ENCODE assay signal across 21 mouse cellular contexts in the genomic region with DNA sequence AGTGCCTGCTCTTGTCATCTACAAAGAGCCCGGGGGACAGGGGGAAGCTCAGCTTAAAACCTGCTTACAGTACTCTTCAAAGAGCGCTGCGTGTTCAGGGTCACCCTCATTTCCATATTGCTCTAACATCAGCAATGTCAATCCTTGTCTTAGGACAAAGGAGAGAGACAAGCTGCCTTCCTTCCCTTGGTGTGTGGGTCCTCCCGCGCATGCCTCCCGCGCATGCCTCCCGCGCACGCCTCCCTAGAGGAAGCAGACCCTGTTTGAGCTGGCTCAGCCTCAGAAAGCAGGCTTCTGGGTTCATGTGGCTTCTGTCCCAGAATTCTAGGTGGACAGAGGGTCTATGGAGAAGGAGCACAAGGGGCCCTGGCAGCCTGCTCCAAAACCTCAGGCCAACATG.
DNase-seq lines count a peak whose midpoint lies in the region; ATAC-seq and TF ChIP-seq lines count a peak whose summit lies in the region.
"Had no signal": no experiment of that assay in that cellular context is flagged by ENCODE, and none has a peak within 500 bp of the region (broad histone marks: within the 10 kb centered on the region; RNA-seq: fewer than 3 reads in every experiment).

No protein-coding gene starts in this region.

- H3K4me3 ChIP-seq in hindbrain, embryonic 12.5 days, result no peak overlapping the region
- no peak overlapping the region for H3K4me3 ChIP-seq in hindbrain, embryonic 14.5 days (replicated peaks; ENCODE audit: low read length)
- H3K4me3 ChIP-seq in midbrain, embryonic 10.5 days, result no peak overlapping the region
- H3K4me3 ChIP-seq in midbrain, postnatal 0 days (ENCODE audit: low read depth, low read length), result no peak overlapping the region
- H3K4me3 ChIP-seq in hindbrain, postnatal 0 days (ENCODE audit: low read length), result no peak overlapping the region
- H3K4me3 ChIP-seq in neural tube, embryonic 13.5 days, result no peak overlapping the region
- H3K4me3 ChIP-seq: erythroblast, embryonic 14.5 days; gastrocnemius, adult 2 months; heart, embryonic 10.5 days; layer of hippocampus, adult 2 months; megakaryocyte, embryonic 14.5 days; myocyte had no signal

- peak overlapping the region; percentile 12; the same call in 1 of the 2 replicates for H3K27ac ChIP-seq in hindbrain, embryonic 12.5 days
- H3K27ac ChIP-seq in hindbrain, embryonic 14.5 days, result no peak overlapping the region
- peak overlapping the region; percentile 46 for H3K27ac ChIP-seq in midbrain, embryonic 10.5 days (replicated peaks)
- no peak overlapping the region for H3K27ac ChIP-seq in midbrain, postnatal 0 days (ENCODE audit: low read depth, low read length)
- no peak overlapping the region for H3K27ac ChIP-seq in hindbrain, postnatal 0 days
- H3K27ac ChIP-seq in neural tube, embryonic 13.5 days (replicated peaks), result peak overlapping the region; percentile 24; the same call in 1 of the 2 replicates
- H3K27ac ChIP-seq: gastrocnemius, adult 2 months; heart, embryonic 10.5 days; layer of hippocampus, adult 2 months; stomach, postnatal 0 days had no signal

- no peak overlapping the region for H3K4me2 ChIP-seq in hindbrain, embryonic 12.5 days (replicated peaks)
- H3K4me2 ChIP-seq in hindbrain, embryonic 14.5 days (replicated peaks), result no peak overlapping the region
- H3K4me2 ChIP-seq in midbrain, postnatal 0 days (ENCODE audit: low read depth, low read length, poor library complexity, severe bottlenecking), result no peak overlapping the region
- H3K4me2 ChIP-seq in hindbrain, postnatal 0 days (ENCODE audit: low read depth, low read length), result no peak overlapping the region
- H3K4me2 ChIP-seq in neural tube, embryonic 13.5 days, result no peak overlapping the region

- 68% methylated on average over 10 of the region's 10 CpGs for WGBS in hindbrain, embryonic 12.5 days
- WGBS in hindbrain, embryonic 14.5 days, result 56% methylated on average over 10 of the region's 10 CpGs
- WGBS in midbrain, embryonic 10.5 days, result 86% methylated on average over 10 of the region's 10 CpGs
- 57% methylated on average over 10 of the region's 10 CpGs for whole genome bisulfite sequencing in midbrain, postnatal 0 days
- 58% methylated on average over 10 of the region's 10 CpGs for WGBS in hindbrain, postnatal 0 days
- 64% methylated on average over 10 of the region's 10 CpGs for WGBS in neural tube, embryonic 13.5 days

- TF ChIP-seq CTCF in midbrain, postnatal 0 days (IDR thresholded peaks at IDR 0.05), result no peak
- TF ChIP-seq CTCF in hindbrain, postnatal 0 days (IDR thresholded peaks at IDR 0.05; ENCODE audit: low read depth), result no peak

- H3K27me3 ChIP-seq in hindbrain, embryonic 12.5 days, result no peaks in the 10 kb centered on the region
- no peaks in the 10 kb centered on the region for H3K27me3 ChIP-seq in hindbrain, embryonic 14.5 days (ENCODE audit: control insufficient read depth, insufficient read depth, low read length)
- peaks cover 11% of the 10 kb centered on the region; the same call in 1 of the 2 replicates for H3K27me3 ChIP-seq in midbrain, embryonic 10.5 days (ENCODE audit: low read depth, poor library complexity, severe bottlenecking)
- no peaks in the 10 kb centered on the region for H3K27me3 ChIP-seq in midbrain, postnatal 0 days (ENCODE audit: insufficient read depth, low read length)
- H3K27me3 ChIP-seq in hindbrain, postnatal 0 days (ENCODE audit: insufficient read depth, low read length), result no peaks in the 10 kb centered on the region
- H3K27me3 ChIP-seq in neural tube, embryonic 13.5 days, result no peaks in the 10 kb centered on the region
- H3K27me3 ChIP-seq: megakaryocyte, embryonic 14.5 days had no signal

- H3K4me1 ChIP-seq in hindbrain, embryonic 12.5 days, result peaks cover 5% of the 10 kb centered on the region; the same call in 1 of the 2 replicates
- no peaks in the 10 kb centered on the region for H3K4me1 ChIP-seq in hindbrain, embryonic 14.5 days (replicated peaks; ENCODE audit: control insufficient read depth, insufficient read depth, low read length)
- H3K4me1 ChIP-seq in midbrain, embryonic 10.5 days, result peaks cover 21% of the 10 kb centered on the region
- H3K4me1 ChIP-seq in midbrain, postnatal 0 days (ENCODE audit: insufficient read depth, low read length), result no peaks in the 10 kb centered on the region
- H3K4me1 ChIP-seq in hindbrain, postnatal 0 days (ENCODE audit: insufficient read depth, low read length), result no peaks in the 10 kb centered on the region
- peaks cover 11% of the 10 kb centered on the region; the same call in 1 of the 2 replicates for H3K4me1 ChIP-seq in neural tube, embryonic 13.5 days (replicated peaks)
- H3K4me1 ChIP-seq: megakaryocyte, embryonic 14.5 days had no signal

- no peak for ATAC-seq in hindbrain, embryonic 12.5 days (ENCODE audit: low FRiP score)
- ATAC-seq in hindbrain, embryonic 14.5 days (ENCODE audit: low FRiP score), result no peak
- ATAC-seq in midbrain, postnatal 0 days (ENCODE audit: low FRiP score), result no peak
- ATAC-seq in hindbrain, postnatal 0 days, result peak; percentile 53; the same call in 1 of the 2 replicates
- peak; percentile 56; the same call in 1 of the 2 replicates for ATAC-seq in neural tube, embryonic 13.5 days (ENCODE audit: low read depth)

- H3K9ac ChIP-seq in hindbrain, embryonic 12.5 days, result no peak overlapping the region
- no peak overlapping the region for H3K9ac ChIP-seq in hindbrain, embryonic 14.5 days
- no peak overlapping the region for H3K9ac ChIP-seq in midbrain, postnatal 0 days (replicated peaks; ENCODE audit: low read length, poor library complexity, severe bottlenecking)
- H3K9ac ChIP-seq in hindbrain, postnatal 0 days (replicated peaks; ENCODE audit: low read length), result no peak overlapping the region
- no peak overlapping the region for H3K9ac ChIP-seq in neural tube, embryonic 13.5 days

- H3K9me3 ChIP-seq in hindbrain, embryonic 12.5 days (replicated peaks), result no peaks in the 10 kb centered on the region
- H3K9me3 ChIP-seq in hindbrain, embryonic 14.5 days (ENCODE audit: control insufficient read depth, low read length), result no peaks in the 10 kb centered on the region
- no peaks in the 10 kb centered on the region; the same call in 1 of the 2 replicates for H3K9me3 ChIP-seq in midbrain, embryonic 10.5 days (replicated peaks)
- H3K9me3 ChIP-seq in midbrain, postnatal 0 days (ENCODE audit: low read length), result no peaks in the 10 kb centered on the region
- no peaks in the 10 kb centered on the region for H3K9me3 ChIP-seq in hindbrain, postnatal 0 days (ENCODE audit: low read length)
- H3K9me3 ChIP-seq in neural tube, embryonic 13.5 days, result no peaks in the 10 kb centered on the region
- H3K9me3 ChIP-seq: heart, embryonic 10.5 days had no signal

- no peaks in the 10 kb centered on the region for H3K36me3 ChIP-seq in hindbrain, embryonic 12.5 days
- no peaks in the 10 kb centered on the region for H3K36me3 ChIP-seq in hindbrain, embryonic 14.5 days (replicated peaks; ENCODE audit: control insufficient read depth, insufficient read depth)
- no peaks in the 10 kb centered on the region for H3K36me3 ChIP-seq in midbrain, embryonic 10.5 days
- no peaks in the 10 kb centered on the region for H3K36me3 ChIP-seq in midbrain, postnatal 0 days (ENCODE audit: insufficient read depth, low read length)
- no peaks in the 10 kb centered on the region for H3K36me3 ChIP-seq in hindbrain, postnatal 0 days (ENCODE audit: insufficient read depth, low read length)
- H3K36me3 ChIP-seq in neural tube, embryonic 13.5 days, result no peaks in the 10 kb centered on the region; the same call in 1 of the 2 replicates
- H3K36me3 ChIP-seq: heart, embryonic 10.5 days had no signal

- DNase-seq in hindbrain, embryonic 14.5 days (ENCODE audit: low spot score), result no peak
- DNase-seq in midbrain, embryonic 10.5 days (ENCODE audit: low spot score), result no peak
- DNase-seq in midbrain, postnatal 0 days (ENCODE audit: low spot score), result no peak
- DNase-seq in hindbrain, postnatal 0 days (ENCODE audit: low spot score), result peak; percentile 29
- DNase-seq in right cerebral cortex, postnatal 36 days (ENCODE audit: low spot score in 2 of 2), result no peak
- DNase-seq: adrenal gland, adult 2 months; cerebellum, adult 8-10 months; gastrocnemius, adult 2 months; heart, postnatal 10 days; kidney, adult 18-20 months; lung, adult 18-20 months; lung, postnatal 14 days; thymus, postnatal 14 days had no signal

Comparison
In these comparisons a context has a peak if more than half of its experiments do, and no peak if none do; other contexts are left out.
1. ATAC-seq: peak in hindbrain, postnatal 0 days (single experiment) and neural tube, embryonic 13.5 days (single experiment); none in hindbrain, embryonic 12.5 days (single experiment), hindbrain, embryonic 14.5 days (single experiment) and midbrain, postnatal 0 days (single experiment).
2. H3K27ac ChIP-seq: peak in hindbrain, embryonic 12.5 days (single experiment), midbrain, embryonic 10.5 days (single experiment) and neural tube, embryonic 13.5 days (single experiment); none in hindbrain, embryonic 14.5 days (single experiment), midbrain, postnatal 0 days (single experiment) and hindbrain, postnatal 0 days (single experiment).